Mouse (Mus musculus): ENCODE results near the gene Cdca3. TPM values are rescaled to one million over a fixed set of nuclear protein-coding genes. Genes with fewer than 3 reads are reported as not detected.
A peak's percentile ranks its signal among the peaks of the same experiment; 100 is the strongest.

Cdca3 gene
- polyA plus RNA-seq, 1 experiment from 2014 or later, result 8.2 TPM

GRCm38 (mm10) chr6:124814858-124815774, 14.2 kb upstream of the Cdca3 start:
- no peak overlapping the region for H3K27ac ChIP-seq (ENCODE audit: low read length)
- TF ChIP-seq CTCF (IDR thresholded peaks at IDR 0.05) (no peak), EP300 (IDR thresholded peaks at IDR 0.05) (no peak)
- H3K36me3 ChIP-seq (ENCODE audit: insufficient read depth, low read length), result peaks cover 18% of the 10 kb centered on the region
- H3K9ac ChIP-seq (replicated peaks; ENCODE audit: low read depth), result no peak overlapping the region
- no peak overlapping the region for H3K4me2 ChIP-seq (replicated peaks; ENCODE audit: low read depth, low read length)
- ATAC-seq (no peak), DNase-seq (ENCODE audit: low spot score) (no peak)
- peaks cover 5% of the 10 kb centered on the region; the same call in 1 of the 2 replicates for H3K4me1 ChIP-seq (ENCODE audit: insufficient read depth, low read depth, low read length)
- no peaks in the 10 kb centered on the region for H3K9me3 ChIP-seq (ENCODE audit: low read length)
- H3K27me3 ChIP-seq (replicated peaks; ENCODE audit: insufficient read depth, low read length), result no peaks in the 10 kb centered on the region
- H3K4me3 ChIP-seq (ENCODE audit: low read depth, low read length), result no peak overlapping the region
- 65% methylated on average over 8 of the region's 9 CpGs for WGBS

- H3K27ac ChIP-seq (ENCODE audit: low read length), result no peak overlapping the region
- ATAC-seq, result no peak
- H3K4me3 ChIP-seq (ENCODE audit: low read depth, low read length), result no peak overlapping the region
- H3K4me2 ChIP-seq (replicated peaks; ENCODE audit: low read depth, low read length), result no peak overlapping the region
- 88% methylated on average over 4 of the region's 4 CpGs for WGBS
- no peaks in the 10 kb centered on the region for H3K27me3 ChIP-seq (replicated peaks; ENCODE audit: insufficient read depth, low read length)
- H3K4me1 ChIP-seq (ENCODE audit: insufficient read depth, low read depth, low read length), result peaks cover 5% of the 10 kb centered on the region; the same call in 1 of the 2 replicates
- peaks cover 30% of the 10 kb centered on the region for H3K36me3 ChIP-seq (ENCODE audit: insufficient read depth, low read length)
- H3K9me3 ChIP-seq (ENCODE audit: low read length), result no peaks in the 10 kb centered on the region
- no peak for DNase-seq (ENCODE audit: low spot score)
- no peak overlapping the region for H3K9ac ChIP-seq (replicated peaks; ENCODE audit: low read depth)
- TF ChIP-seq EP300 (IDR thresholded peaks at IDR 0.05) (no peak), CTCF (IDR thresholded peaks at IDR 0.05) (no peak)
Measured at GRCm38 (mm10) chr6:124816611-124817010, 12.7 kb upstream of the Cdca3 start.

GRCm38 (mm10) chr6:124817125-124817524, 12.2 kb upstream of the Cdca3 start:
- Histone ChIP-seq H3K9ac (replicated peaks; ENCODE audit: low read depth) (no peak overlapping the region), H3K27ac (ENCODE audit: low read length) (no peak overlapping the region), H3K27me3 (replicated peaks; ENCODE audit: insufficient read depth, low read length) (no peaks in the 10 kb centered on the region), H3K4me2 (replicated peaks; ENCODE audit: low read depth, low read length) (no peak overlapping the region), H3K4me3 (ENCODE audit: low read depth, low read length) (no peak overlapping the region), H3K9me3 (ENCODE audit: low read length) (no peaks in the 10 kb centered on the region), H3K4me1 (ENCODE audit: insufficient read depth, low read depth, low read length) (peaks cover 5% of the 10 kb centered on the region; the same call in 1 of the 2 replicates), H3K36me3 (ENCODE audit: insufficient read depth, low read length) (peaks cover 35% of the 10 kb centered on the region)
- TF ChIP-seq CTCF (IDR thresholded peaks at IDR 0.05), result no peak
- no peak for TF ChIP-seq EP300 (IDR thresholded peaks at IDR 0.05)
- no peak for ATAC-seq
- WGBS, result 96% methylated on average over 11 of the region's 11 CpGs
- DNase-seq (ENCODE audit: low spot score), result no peak

- ATAC-seq (no peak), DNase-seq (ENCODE audit: low spot score) (no peak)
- H3K9me3 ChIP-seq (ENCODE audit: low read length), result no peaks in the 10 kb centered on the region
- no peak overlapping the region for H3K4me3 ChIP-seq (ENCODE audit: low read depth, low read length)
- H3K27me3 ChIP-seq (replicated peaks; ENCODE audit: insufficient read depth, low read length), result no peaks in the 10 kb centered on the region
- 94% methylated on average over 8 of the region's 8 CpGs for WGBS
- TF ChIP-seq CTCF (IDR thresholded peaks at IDR 0.05) (no peak), EP300 (IDR thresholded peaks at IDR 0.05) (no peak)
- H3K9ac ChIP-seq (replicated peaks; ENCODE audit: low read depth), result no peak overlapping the region
- peaks cover 40% of the 10 kb centered on the region for H3K36me3 ChIP-seq (ENCODE audit: insufficient read depth, low read length)
- no peak overlapping the region for H3K27ac ChIP-seq (ENCODE audit: low read length)
- H3K4me1 ChIP-seq (ENCODE audit: insufficient read depth, low read depth, low read length), result peaks cover 5% of the 10 kb centered on the region; the same call in 1 of the 2 replicates
- H3K4me2 ChIP-seq (replicated peaks; ENCODE audit: low read depth, low read length), result no peak overlapping the region
Measured at GRCm38 (mm10) chr6:124817563-124817962, 11.8 kb upstream of the Cdca3 start.

- Histone ChIP-seq H3K4me1 (ENCODE audit: insufficient read depth, low read depth, low read length) (peaks cover under 1% of the 10 kb centered on the region; the same call in 1 of the 2 replicates), H3K9me3 (ENCODE audit: low read length) (no peaks in the 10 kb centered on the region), H3K9ac (replicated peaks; ENCODE audit: low read depth) (no peak overlapping the region), H3K36me3 (ENCODE audit: insufficient read depth, low read length) (peaks cover 43% of the 10 kb centered on the region), H3K4me3 (ENCODE audit: low read depth, low read length) (no peak overlapping the region), H3K4me2 (replicated peaks; ENCODE audit: low read depth, low read length) (no peak overlapping the region), H3K27me3 (replicated peaks; ENCODE audit: insufficient read depth, low read length) (no peaks in the 10 kb centered on the region), H3K27ac (ENCODE audit: low read length) (no peak overlapping the region)
- TF ChIP-seq CTCF (IDR thresholded peaks at IDR 0.05), result no peak
- no peak for TF ChIP-seq EP300 (IDR thresholded peaks at IDR 0.05)
- 80% methylated on average over 8 of the region's 8 CpGs for WGBS
- ATAC-seq, result no peak
- peak; percentile 42 for DNase-seq (ENCODE audit: low spot score)
Measured at GRCm38 (mm10) chr6:124817971-124818370, 11.4 kb upstream of the Cdca3 start.

- Histone ChIP-seq H3K9ac (replicated peaks; ENCODE audit: low read depth) (no peak overlapping the region), H3K27ac (ENCODE audit: low read length) (no peak overlapping the region), H3K4me1 (ENCODE audit: insufficient read depth, low read depth, low read length) (no peaks in the 10 kb centered on the region), H3K36me3 (ENCODE audit: insufficient read depth, low read length) (peaks cover 68% of the 10 kb centered on the region), H3K27me3 (replicated peaks; ENCODE audit: insufficient read depth, low read length) (no peaks in the 10 kb centered on the region), H3K4me2 (replicated peaks; ENCODE audit: low read depth, low read length) (no peak overlapping the region), H3K4me3 (ENCODE audit: low read depth, low read length) (no peak overlapping the region), H3K9me3 (ENCODE audit: low read length) (no peaks in the 10 kb centered on the region)
- ATAC-seq (no peak), DNase-seq (ENCODE audit: low spot score) (no peak)
- 93% methylated on average over 5 of the region's 5 CpGs for WGBS
- TF ChIP-seq EP300 (IDR thresholded peaks at IDR 0.05) (no peak), CTCF (IDR thresholded peaks at IDR 0.05) (no peak)
Measured at GRCm38 (mm10) chr6:124820891-124821290, 8.5 kb upstream of the Cdca3 start.
